Mouse (Mus musculus): ENCODE data around the gene Spdef. TPM values are rescaled to one million over a fixed set of nuclear protein-coding genes. Genes with fewer than 3 reads are reported as not detected.

Gene Spdef
- total RNA-seq (2015; ENCODE audit: low replicate concordance) (not detected in 2 replicates), total RNA-seq (2017; ENCODE audit: low replicate concordance) (not detected in 2 replicates)

DNA sequence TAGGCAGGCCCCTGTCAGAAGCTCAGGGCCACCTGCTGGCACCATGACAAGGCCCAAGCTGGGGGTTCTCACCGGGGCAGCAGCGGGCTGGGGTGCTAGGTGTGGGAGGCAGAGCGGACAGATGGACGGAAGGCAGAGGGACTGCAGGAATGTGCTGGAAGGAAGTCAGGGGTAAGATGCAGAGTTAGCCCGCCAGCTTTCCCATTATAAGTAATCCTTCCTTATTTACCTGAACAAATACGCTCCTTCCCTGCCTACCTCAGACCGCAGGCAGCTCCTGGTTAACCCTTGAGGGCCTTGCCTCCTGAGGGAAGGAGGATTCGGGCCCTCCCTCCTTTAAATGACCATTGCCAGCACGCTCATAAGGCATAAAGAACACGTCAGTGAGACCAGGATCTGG, at the start of gene Spdef:
Spdef (minus strand) TSS at position 186 of the 400 bp plus-strand sequence.
- no peak for ATAC-seq (replicated peaks; ENCODE audit: low FRiP score, poor library complexity, severe bottlenecking)

DNA sequence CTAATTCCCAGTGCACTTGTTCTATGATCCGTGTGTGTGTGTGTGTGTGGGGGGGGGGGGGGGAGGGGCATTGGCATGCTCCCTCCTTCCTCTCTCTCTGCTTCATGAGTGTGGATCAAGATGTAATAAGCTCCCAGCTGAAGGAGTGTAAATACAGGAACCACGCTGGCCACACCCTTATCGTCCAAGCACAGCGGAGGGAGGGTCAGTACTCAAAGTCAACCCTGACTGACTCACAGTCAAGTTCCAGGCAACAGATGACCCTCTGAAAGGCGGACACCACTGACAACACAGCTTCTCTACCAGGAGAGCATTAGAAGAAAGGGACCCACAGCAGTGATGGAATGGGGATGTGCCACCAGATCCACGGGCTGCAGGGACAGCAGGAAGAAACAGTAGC, 49.1 kb upstream of the Spdef start:
- ATAC-seq (replicated peaks; ENCODE audit: low FRiP score, poor library complexity, severe bottlenecking): peak; percentile 79

DNA sequence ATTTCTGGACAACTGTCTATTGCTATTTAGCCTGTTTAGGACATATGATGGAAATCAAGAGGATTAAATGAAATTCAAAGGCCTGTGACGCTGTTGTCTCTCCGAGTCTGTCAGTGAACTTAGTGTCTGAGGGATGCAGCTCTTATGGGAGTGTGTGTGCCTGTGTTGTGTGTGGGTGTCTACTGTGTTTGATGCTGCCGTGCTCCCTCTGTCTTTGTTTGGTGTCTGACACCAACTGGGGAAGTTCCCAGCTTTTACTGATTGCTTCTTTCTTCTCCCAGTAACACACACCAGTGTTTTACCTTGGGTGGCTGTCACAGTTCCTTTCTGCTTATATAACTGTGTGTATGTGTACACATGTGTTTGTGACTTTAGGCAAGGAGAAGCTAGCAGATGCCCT, 45.4 kb upstream of the Spdef start:
- ATAC-seq (replicated peaks; ENCODE audit: low FRiP score, poor library complexity, severe bottlenecking): no peak

DNA sequence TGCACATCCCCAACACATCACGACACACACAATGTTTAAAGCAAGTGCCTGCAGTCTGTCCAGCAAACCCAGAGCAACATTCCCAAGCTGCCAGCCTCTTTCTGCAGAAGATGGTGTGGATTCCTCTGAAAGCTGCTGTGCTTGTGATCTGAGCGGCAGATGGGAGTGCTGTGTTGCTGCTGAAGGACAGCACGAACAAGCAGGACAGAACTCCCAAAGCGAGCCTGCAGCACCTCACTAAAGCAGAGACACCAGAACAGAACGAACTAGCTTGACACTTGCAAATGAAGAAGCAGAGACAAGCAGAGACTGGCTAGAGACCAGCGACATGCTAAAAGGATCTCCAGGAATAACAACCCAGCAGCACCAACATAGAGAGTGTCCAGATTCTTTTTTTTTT, 42.9 kb upstream of the Spdef start:
- no peak for ATAC-seq (replicated peaks; ENCODE audit: low FRiP score, poor library complexity, severe bottlenecking)

DNA sequence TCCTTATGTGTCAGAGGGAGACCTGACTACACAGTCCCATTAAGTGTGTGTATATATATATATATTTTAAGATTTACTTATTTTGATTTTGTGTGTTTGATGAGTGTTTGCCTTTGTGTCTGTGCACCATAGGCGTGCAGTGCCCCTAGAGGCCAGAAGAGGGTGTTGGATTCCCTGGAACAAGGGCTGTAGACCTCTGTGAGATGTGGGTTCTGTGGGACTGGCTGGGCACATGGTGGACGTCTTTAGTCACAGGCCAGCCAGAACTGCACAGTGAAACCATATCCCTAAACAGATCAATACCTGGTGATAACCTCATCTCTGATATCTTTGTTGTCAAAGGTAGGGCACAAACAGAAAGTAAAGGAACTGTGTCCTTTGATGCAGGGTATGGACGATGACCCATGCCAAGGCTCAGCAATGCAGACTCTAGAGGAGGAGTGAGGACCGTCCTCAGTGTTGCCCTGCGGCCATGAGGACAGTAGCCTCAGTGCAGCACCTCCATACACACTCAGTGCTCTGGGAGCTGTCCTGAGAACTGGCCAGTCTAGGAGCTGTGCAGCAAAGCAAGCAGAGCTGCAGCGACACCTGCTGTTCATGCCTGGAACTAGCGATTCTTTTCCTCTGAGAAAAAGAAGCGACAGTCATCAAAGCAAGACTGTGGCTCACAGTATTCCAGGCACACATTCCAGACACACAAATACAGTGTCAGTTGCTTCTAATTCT, 40.2 kb upstream of the Spdef start:
- peak; percentile 58 for ATAC-seq (replicated peaks; ENCODE audit: low FRiP score, poor library complexity, severe bottlenecking)

DNA sequence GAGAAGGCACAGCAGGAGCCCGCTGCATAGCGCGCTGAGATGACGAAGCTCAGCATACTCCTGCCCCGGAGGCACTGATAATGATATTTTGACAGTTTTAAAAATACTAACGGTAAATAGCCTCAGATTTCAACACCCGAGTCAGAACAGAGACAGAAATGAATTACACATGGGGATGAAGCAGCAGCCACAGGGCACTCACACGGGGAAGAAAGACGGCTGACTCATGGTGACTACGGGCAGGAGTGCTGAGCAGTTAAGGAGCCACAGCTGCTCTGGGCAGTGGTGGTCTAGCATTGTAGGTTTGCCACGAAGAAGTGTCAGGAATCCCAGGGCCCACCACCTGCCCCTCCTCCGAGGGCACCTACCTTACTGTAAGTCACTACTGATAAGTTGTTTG, 38.8 kb upstream of the Spdef start:
- ATAC-seq (replicated peaks; ENCODE audit: low FRiP score, poor library complexity, severe bottlenecking): peak; percentile 54

DNA sequence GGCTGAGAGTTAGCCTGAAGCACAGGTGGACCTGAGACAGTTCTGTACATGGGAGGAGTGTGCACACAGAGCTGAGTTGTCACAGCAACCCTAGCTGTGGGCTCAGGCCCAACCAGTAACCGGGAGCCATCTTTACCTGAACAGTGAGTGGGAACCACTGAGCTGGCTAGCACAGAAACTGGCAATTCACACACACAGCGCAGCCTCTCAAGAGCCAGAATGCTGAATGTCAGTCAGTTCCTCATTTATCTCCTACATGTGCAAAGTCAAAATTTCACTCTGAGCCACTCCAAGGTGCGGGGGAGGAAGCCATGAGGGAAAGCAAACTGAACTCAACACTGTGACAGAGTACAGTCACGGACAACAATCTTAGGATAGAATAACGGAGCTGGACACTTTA, 38.4 kb upstream of the Spdef start:
- ATAC-seq (replicated peaks; ENCODE audit: low FRiP score, poor library complexity, severe bottlenecking): no peak

DNA sequence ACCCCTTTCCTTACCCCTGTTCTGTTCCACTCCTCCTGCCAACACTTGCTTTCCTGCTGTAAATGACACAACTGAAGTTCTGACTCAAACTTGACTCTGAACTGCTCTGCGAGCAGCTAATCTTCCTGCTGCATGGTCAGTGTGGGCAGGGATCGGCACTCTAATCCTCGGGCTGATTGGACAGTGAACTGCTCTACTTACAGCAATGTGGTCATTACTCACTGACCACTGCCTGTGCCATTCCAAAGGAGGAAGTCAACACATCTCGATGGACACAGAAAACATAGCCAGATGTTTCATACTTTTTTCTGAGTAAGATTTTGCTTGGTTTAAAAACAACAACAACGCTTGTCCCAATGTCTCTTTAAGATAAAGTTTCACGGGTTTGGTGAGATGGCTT, 36.3 kb upstream of the Spdef start:
- ATAC-seq (replicated peaks; ENCODE audit: low FRiP score, poor library complexity, severe bottlenecking): no peak

DNA sequence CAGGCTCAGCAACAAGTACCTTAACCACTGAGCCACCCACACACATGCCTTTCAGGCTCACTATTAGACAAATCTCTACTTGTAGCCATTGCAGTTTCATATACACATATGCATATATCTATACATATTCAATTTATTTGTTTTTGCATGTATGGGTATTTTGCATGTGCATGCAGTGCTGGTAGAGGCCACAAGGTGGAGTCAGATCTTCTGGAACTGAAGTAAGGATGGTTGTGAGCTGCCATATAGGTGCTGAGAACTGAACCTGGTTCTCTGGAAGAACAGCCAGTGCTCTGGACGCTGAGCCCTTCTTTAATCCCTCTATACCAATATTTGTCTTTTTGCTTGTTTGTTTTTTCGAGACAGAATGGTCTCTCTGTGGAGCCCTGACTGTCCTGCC, 35.7 kb upstream of the Spdef start:
- ATAC-seq (replicated peaks; ENCODE audit: low FRiP score, poor library complexity, severe bottlenecking): no peak

DNA sequence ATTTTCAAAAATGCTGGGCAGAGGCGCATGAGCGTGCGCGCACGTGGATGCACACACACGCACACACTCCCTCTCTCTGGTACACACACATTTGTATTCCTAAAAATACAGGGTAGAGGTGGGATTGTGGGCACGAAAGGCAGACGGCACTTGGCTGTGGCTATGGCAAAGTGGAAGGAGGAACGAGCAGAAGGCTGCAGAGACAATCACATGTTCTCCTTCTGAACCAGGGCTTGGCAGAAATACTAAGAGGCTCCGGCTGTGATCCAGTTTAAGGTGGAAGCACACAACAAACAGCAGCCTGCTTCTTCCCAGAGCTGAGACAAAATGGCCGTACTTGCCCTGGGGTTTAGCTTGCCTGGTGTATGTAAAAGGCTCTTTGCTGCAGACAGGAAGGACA, 34.1 kb upstream of the Spdef start:
- ATAC-seq (replicated peaks; ENCODE audit: low FRiP score, poor library complexity, severe bottlenecking): no peak

DNA sequence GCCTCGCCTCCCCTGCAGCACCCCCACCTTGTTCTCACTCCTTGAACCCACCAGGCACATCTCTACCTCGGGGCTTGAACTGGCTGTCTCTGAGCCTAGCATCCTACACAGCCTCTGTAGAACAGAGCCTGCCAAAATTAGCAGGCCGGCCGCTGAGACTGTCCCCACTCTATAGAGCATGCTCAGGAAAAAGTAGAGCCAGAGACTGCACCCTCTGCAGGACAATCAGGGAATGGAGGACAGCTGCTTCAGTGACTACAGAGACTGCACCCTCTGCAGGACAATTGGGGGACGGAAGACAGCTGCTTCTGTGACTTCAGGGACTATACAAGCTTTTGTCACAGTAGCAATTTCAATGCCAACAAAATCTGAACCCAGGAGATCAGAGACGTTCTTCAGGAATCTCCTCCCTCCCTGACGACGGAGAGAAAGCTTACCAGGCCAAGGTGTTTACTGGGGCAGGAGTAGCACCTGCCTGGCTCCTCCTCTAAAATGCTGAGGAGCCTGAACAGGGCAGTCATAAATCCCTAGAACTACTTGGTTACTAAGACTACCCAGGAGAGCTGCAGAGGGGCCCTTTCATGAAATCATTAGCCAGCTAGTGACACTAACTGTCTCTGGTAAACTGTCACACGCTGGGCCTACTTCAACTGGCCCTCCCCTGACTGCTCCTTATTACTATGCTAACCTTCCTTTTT, 33.0 kb upstream of the Spdef start:
- 0 out of 2 replicates have a peak, but pooled peaks have one; percentile 36 for ATAC-seq (replicated peaks; ENCODE audit: low FRiP score, poor library complexity, severe bottlenecking)

DNA sequence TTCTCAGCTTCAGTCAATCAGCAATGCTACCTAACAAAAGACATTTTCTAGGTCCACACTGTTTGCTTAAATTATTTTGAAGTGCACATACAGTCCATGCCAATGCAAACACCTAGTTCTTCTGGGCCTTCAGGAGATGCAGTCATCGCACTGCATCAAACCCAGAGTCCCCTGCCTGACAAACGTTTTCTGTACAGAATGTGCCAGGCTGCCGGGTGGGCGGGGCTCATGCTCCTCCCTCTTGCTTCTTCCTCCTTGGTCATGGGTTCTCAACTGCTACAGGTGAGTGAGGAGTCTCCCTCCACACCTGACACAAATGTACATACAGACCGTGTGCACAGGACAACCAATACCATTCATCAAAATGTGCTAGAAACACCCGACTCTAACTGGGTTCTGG, 31.4 kb upstream of the Spdef start:
- ATAC-seq (replicated peaks; ENCODE audit: low FRiP score, poor library complexity, severe bottlenecking): no peak

DNA sequence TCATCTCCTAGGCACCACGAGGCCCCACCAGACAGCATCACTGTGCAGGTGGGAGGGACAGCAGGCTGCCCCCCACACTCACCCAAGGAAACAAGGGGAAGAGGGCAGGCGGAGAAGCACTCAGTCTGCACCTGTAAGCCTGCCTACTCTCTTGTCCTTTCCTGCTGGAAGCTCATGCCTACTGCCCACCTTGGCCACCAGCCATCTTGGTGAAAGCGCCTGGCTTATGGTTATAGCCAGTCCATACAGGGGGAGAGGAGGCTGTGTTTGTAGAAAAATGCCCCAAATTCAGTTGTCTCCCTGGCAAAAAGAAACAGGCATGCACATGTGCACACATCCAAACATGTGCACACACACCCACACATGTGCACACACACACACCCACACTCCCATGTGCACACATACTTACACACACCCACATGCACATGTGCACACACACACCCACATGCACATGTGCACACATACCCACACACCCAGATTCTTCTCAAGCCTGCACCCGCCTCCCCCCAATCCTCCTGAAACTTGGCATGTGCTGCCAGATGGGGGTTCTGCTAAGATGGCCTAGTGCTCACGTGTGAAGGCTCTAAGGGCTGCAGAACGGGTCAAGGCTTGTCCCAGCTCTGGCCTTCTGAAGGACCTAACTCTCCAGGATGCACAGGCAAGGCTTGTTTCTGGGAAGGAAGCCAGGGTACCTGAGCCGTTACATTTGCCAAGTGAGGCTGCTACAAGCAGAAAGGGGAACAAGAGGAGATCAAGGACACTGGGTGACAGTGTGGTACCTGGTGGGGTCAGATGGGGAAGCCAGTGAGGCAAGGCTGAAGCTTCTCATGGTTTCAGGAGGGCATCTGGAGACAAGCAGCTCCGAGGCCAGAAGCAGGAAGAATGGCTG, 22.8 kb upstream of the Spdef start:
- no peak for ATAC-seq (replicated peaks; ENCODE audit: low FRiP score, poor library complexity, severe bottlenecking)

DNA sequence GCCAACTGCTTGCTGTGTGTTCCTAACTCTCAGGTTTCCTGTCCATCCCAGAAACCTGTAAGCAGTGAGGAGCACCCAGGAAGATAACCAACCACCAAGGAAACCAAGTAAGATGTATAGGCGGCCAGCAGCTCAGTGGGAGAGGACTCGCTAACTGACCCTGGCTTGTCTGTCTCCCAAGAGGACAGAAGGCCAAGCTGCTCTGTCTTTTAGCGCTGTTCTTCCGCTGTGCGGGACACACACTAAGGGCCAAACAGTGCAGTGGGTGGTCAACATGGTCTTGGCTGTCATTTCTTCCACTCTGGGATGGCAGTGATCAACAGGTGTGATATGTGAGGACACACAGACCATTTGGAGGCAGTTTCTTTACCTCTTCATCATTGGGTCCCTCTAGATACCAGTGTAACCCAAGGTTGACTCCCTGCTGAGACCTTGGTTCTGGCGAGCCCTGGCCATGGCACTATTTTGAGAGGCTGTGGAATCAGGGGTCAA, 21.7 kb upstream of the Spdef start:
- no peak for ATAC-seq (replicated peaks; ENCODE audit: low FRiP score, poor library complexity, severe bottlenecking)

DNA sequence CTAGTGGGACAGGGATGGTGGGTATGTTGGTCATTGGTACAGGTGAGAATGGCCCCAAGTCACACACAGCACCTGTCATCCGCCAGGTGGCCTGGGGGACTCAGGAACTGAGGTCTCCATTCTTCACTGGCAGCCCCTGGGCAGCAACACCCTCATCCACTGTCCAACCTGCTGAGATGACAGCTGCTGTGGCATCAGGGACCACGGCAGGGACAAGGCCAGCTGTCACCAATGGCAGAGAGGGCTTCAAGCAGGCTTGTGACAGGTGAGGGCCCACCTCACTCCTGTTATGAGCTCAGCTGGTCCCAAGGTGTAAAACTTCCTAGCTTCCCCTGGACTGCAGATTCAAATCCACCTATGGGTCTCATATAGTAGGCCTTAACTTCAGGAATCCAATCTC, 19.4 kb upstream of the Spdef start:
- ATAC-seq (replicated peaks; ENCODE audit: low FRiP score, poor library complexity, severe bottlenecking): no peak

DNA sequence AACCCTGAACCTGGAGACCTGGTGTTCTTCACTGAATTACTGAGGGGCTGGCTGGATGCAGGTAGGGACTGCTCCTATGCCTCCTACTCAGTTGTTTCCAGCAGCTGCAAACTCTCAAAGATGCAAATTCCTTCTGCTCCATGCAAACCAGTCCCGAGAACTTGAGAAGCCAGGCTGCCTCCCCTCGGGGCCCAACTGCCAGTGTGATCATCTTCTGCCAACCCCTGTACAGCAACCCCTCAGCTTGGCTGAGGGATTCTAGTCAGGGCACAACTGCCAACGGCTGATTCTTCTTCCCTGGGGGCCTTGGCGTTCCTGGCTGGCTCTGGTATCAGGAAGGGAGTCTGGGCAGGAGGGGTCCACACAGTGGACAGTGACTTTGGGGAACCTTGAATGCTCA, 17.7 kb upstream of the Spdef start:
- ATAC-seq (replicated peaks; ENCODE audit: low FRiP score, poor library complexity, severe bottlenecking): no peak

DNA sequence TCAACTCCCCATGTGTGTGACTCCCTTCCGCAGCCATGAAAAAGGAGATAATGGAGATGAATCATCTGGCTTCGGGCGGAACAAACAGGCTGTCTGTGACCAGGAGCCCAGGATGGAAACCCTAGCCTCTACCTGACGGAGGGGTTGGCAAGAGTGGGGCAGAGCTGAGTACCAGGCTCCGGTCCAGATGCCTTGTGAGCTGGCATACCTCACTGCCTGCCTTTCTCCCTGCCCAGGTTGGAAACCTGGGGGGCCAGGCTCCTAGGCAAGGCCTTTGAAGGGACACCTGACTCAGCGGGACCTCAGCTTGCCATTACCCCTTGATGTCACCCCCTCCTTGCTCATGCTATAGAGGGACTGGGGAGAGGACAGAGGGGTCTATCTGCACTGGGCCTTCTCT, 12.2 kb upstream of the Spdef start:
- ATAC-seq (replicated peaks; ENCODE audit: low FRiP score, poor library complexity, severe bottlenecking): no peak

DNA sequence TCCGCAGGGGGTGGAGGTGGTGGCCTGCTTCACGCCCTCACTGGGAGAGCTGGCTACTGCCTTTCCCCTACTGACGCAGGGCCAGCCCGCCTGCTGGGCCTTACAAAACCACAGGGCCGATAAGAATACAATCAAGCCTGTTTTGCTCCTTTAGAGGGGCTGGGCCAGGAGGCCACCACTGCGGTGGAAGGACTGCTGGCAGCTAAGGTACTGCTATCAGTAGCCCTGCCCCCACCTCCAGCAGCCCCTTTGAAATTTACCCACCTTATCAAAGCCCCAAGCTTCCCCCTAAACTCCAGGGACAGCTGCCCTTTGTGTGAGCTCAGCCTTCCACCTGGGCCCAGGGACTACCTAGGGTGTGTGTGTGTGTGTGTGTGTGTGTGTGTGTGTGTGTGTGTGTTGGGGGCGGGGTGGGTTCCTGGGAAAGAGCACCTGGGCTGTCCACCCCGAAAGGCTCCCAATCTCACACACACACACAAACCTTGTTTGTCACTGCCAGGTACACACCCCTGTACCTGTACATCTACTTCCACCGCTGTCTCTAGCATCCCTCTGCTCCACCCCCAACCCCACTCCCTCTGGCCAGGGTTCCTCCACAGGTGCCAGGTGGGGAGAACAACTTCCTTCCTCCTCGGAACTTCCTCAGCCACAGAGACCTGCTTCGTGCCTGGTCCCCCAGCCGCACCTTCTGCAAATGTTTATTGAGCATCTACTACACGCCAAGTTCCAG, 5.8 kb upstream of the Spdef start:
- ATAC-seq (replicated peaks; ENCODE audit: low FRiP score, poor library complexity, severe bottlenecking): no peak

DNA sequence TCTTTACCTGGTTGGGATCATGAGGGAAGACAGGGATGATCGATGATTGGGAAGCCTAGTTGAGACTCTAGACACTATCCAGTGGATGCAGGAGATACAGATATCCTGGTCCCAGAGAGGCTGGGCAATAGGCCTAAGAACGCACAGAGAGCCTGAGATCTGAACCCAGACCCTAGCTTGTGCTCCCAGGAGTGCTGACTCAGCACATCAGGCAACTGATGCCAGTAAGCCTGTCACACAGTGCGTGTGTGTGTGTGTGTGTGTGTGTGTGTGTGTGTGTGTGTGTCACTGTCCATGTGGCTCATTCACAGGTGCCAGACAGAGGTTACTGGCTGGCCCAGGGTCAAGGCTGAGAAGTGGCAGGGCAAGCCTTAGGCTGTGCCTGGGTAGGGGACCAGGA, 3.9 kb upstream of the Spdef start:
- no peak for ATAC-seq (replicated peaks; ENCODE audit: low FRiP score, poor library complexity, severe bottlenecking)

DNA sequence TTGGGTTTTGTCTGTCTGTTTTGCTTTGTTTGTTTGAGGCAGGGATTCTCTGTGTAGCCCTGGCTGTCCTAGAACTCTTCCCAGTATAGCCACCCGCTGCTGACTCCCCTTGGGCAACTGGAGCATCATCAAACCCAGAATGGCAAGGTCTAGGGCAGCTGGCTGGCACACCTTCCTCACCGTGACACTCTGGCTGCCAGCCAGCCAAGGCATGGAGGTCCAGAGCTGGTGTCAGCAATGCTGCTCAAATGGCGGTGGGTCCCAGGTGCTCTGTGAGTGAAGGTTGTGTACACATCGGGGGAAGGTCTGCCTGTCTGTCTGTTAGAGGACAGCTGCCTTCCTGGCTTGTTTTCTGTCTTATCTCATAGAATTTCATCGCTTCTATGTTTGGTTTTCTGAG, 3.4 kb upstream of the Spdef start:
- ATAC-seq (replicated peaks; ENCODE audit: low FRiP score, poor library complexity, severe bottlenecking): no peak

Measured in erythroblast, adult 5-6 weeks (primary cell).